Mouse (Mus musculus) Patski (cell line): ENCODE results near the gene Fam217a. TPM values are rescaled to one million over a fixed set of nuclear protein-coding genes. Genes with fewer than 3 reads are reported as not detected.
"Not testable (repeated sequence)": the region's sequence is repeated elsewhere in the genome, so short reads cannot be mapped to it uniquely, and the experiment has no call there.

ENCODE experiments used
- ATAC-seq: fragments of 100-300 bp; one replicate; pipeline ENCODE4 v1.8.0; 2021
- CTCF ChIA-PET: fragments of 350-600 bp; sonication (Branson Sonifier 250); formaldehyde crosslinking; loops from one replicate; lab custom pipeline; 2022; ENCODE audit warnings: inconsistent platforms; lab: Charles Lee
- POLR2A ChIA-PET: fragments of 350-600 bp; sonication (Branson Sonifier 250); formaldehyde crosslinking; loops from one replicate; lab custom pipeline; 2022; ENCODE audit warnings: antibody characterized with exemption, inconsistent platforms; lab: Charles Lee
- DNase-seq: peaks from one replicate; pipeline ENCODE4 v3.0.0-alpha.2; 2011; ENCODE audit warnings: low read depth, low spot score
- H3K27me3 ChIP-seq: fragments of 371-371 bp; one replicate; pipeline ENCODE4 v1.5.1; 2021
- CTCF ChIP-seq: fragments of 100-300 bp; IDR thresholded peaks from one replicate; pipeline ENCODE4 v1.5.1; 2021
- in situ Hi-C: fragments of 300-500 bp; cut with MboI; formaldehyde crosslinking; loops from 3 replicates; pipeline ENCODE4 v1.11.1; 2018; ENCODE audit warnings: low pct_unique_long_range_greater_than_20kb, mixed read lengths
- polyA plus RNA-seq: library from polyadenylated mRNA; unstranded; gene quantifications from one replicate; pipeline ENCODE4 v1.2.3, GENCODE M21; 2021

The Fam217a gene
- polyA plus RNA-seq, result not detected

DNA sequence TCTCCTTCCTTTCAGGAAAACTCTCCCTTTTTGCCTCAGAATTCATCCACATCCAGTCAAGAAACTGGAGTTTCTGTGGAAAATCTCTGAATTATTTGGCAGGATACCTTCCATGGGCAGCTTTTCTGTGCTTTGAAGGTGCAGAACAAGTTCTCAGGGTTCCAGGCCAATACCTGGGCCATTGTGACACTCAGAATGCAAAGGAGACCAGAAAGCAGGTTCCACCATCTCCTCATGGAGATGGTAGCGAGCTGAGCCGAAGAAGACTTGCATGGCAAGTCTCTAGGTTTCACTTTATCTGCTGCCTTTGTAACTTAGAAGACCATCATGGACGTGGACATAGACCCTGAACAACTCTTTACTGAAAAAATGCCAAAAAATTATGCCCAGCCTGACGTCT lies at the start of gene Fam217a, which contains the start of gene 4933417A18Rik:
Gene Fam217a, minus strand, starts transcription at position 101 of the 400 bp plus-strand sequence.
Gene 4933417A18Rik, plus strand, starts transcription at position 200 of the 400 bp plus-strand sequence.
- DNase-seq (no peak), ATAC-seq (no peak)
- CTCF ChIA-PET, result no interaction called here
- POLR2A ChIA-PET, result interaction anchor here (0.5 kb wide), 1 partner anchor 67 kb away, joined by 3 read pairs; no protein-coding TSS in a partner anchor
- peaks cover 21% of the 10 kb centered on the region for H3K27me3 ChIP-seq
- in situ Hi-C loops, result no loop called here
- no peak for TF ChIP-seq CTCF

GRCm38 (mm10) chr13:34973770-34974169 lies 49.7 kb upstream of the Fam217a start:
- TF ChIP-seq CTCF, result peak; percentile 32
- in situ Hi-C loops, result no loop called here
- DNase-seq (no peak), ATAC-seq (no peak)
- CTCF ChIA-PET, result interaction anchor here (0.7 to 2.8 kb wide), 18 partner anchors 9 to 97 kb away, joined by 3 to 19 read pairs (median 5); no protein-coding TSS in a partner anchor
- peaks cover 14% of the 10 kb centered on the region for H3K27me3 ChIP-seq
- POLR2A ChIA-PET, result interaction anchor here (1.6 kb wide), 1 partner anchor 9 kb away, joined by 4 read pairs; no protein-coding TSS in a partner anchor

GRCm38 (mm10) chr13:34973149-34973548 lies 49.0 kb upstream of the Fam217a start:
- CTCF ChIA-PET, result interaction anchor here (0.7 to 2.8 kb wide), 17 partner anchors 9 to 96 kb away, joined by 3 to 19 read pairs (median 5); no protein-coding TSS in a partner anchor
- DNase-seq (no peak), ATAC-seq (no peak)
- peak; percentile 83 for TF ChIP-seq CTCF
- in situ Hi-C loops, result no loop called here
- H3K27me3 ChIP-seq, result peaks cover 20% of the 10 kb centered on the region
- POLR2A ChIA-PET, result interaction anchor here (0.5 to 1.6 kb wide), 2 partner anchors 10 to 21 kb away, joined by 3 to 4 read pairs; no protein-coding TSS in a partner anchor

DNA sequence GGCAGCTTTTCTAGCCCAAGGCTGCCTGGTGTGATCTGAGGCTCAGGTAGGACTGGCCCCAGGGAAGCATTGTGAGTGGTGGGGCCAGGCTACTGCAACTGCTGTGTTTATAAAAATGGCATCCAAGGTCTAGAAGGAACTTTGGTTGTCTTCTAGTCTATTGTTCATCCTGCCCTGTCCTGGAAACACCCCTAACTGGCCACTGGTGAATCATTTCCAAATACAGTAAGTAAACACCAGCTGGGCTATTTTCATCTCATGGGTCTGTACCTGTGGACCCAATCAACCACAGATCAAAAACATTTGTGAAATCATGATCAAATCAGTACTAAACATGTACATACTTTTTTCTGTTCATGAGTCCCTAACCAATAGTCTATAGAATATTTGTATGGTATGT lies 48.3 kb upstream of the Fam217a start:
- ATAC-seq, in situ Hi-C loops, DNase-seq: not testable (repeated sequence)
- peaks cover 26% of the 10 kb centered on the region for H3K27me3 ChIP-seq
- ChIA-PET CTCF (interaction anchor here (1.2 to 2.8 kb wide), 11 partner anchors 10 to 83 kb away, joined by 3 to 19 read pairs (median 9); no protein-coding TSS in a partner anchor), POLR2A (interaction anchor here (1.6 kb wide), 1 partner anchor 10 kb away, joined by 4 read pairs; no protein-coding TSS in a partner anchor)

- POLR2A ChIA-PET, CTCF ChIA-PET, DNase-seq, in situ Hi-C loops, ATAC-seq: not testable (repeated sequence)
- peaks cover 25% of the 10 kb centered on the region for H3K27me3 ChIP-seq
Measured at GRCm38 (mm10) chr13:34965647-34966046, 41.5 kb upstream of the Fam217a start.

GRCm38 (mm10) chr13:34964866-34965265 lies 40.8 kb upstream of the Fam217a start:
- in situ Hi-C loops, result no loop called here
- no peak for TF ChIP-seq CTCF
- ChIA-PET POLR2A (no interaction called here), CTCF (no interaction called here)
- H3K27me3 ChIP-seq, result peaks cover 19% of the 10 kb centered on the region
- ATAC-seq, result no peak
- DNase-seq, result no peak

- TF ChIP-seq CTCF, result no peak
- CTCF ChIA-PET, result no interaction called here
- peaks cover 15% of the 10 kb centered on the region for H3K27me3 ChIP-seq
- no peak for DNase-seq
- ATAC-seq, result no peak
- POLR2A ChIA-PET, result no interaction called here
- in situ Hi-C loops, result no loop called here
Measured at GRCm38 (mm10) chr13:34964419-34964818, 40.3 kb upstream of the Fam217a start.

DNA sequence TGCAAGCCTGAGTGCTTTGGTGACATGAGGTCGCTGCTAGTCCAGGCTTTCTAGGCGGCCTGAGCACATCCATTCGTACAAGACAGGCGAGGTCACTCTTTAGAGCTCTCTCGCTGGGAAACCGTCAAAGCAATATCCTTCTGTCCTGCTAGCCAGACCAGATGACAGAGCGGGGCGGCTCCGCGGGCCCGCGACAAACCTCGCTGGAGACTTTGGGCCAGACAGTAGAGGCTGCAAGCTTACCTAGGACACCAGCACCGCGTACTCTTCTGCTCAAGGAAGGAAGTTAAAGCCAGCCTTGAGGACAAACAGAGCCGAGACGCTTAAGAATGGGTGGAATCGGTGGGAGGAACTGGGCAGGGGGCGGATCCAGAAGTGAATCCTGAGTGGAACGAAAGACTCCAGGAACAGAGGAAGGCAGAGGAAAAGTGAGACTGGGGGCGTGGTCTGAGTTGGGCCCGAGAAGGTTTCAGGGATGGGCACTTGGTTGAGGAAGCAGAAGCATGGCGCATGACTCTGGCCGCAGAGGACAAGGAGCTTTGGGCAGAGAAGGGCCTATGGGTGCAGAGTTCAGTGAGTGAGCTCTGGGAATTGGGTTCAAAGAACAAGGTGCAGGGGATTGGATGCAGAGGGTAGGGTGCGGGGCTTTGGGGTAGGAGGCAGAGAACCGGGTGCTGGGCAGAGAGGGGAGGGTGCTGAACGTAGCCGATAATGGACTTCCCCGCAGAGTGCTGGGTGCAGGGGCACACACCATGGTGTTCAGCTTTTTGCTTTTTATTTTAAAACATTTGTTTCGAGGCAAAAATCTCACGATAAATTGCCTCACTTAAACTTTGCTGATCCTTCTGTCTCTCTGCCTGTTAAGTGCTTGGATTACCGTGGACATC lies 39.6 kb upstream of the Fam217a start, which contains the start of gene Eci3:
Gene Eci3, minus strand, starts transcription at position 300 of the 887 bp plus-strand sequence.
- peaks cover 15% of the 10 kb centered on the region for H3K27me3 ChIP-seq
- DNase-seq (no peak), ATAC-seq (no peak)
- TF ChIP-seq CTCF, result no peak
- ChIA-PET CTCF (no interaction called here), POLR2A (interaction anchor here (0.5 kb wide), 1 partner anchor 1114 kb away, joined by 3 read pairs; no protein-coding TSS in a partner anchor)
- in situ Hi-C loops, result no loop called here

- peaks cover 2% of the 10 kb centered on the region for H3K27me3 ChIP-seq
- ATAC-seq (no peak), DNase-seq (no peak)
- in situ Hi-C loops, result no loop called here
- no peak for TF ChIP-seq CTCF
- POLR2A ChIA-PET, result no interaction called here
- CTCF ChIA-PET, result interaction anchor here (0.8 to 1.2 kb wide), 2 partner anchors 12 to 21 kb away, joined by 3 read pairs; no protein-coding TSS in a partner anchor
Measured at GRCm38 (mm10) chr13:34960996-34961770, 37.1 kb upstream of the Fam217a start.

DNA sequence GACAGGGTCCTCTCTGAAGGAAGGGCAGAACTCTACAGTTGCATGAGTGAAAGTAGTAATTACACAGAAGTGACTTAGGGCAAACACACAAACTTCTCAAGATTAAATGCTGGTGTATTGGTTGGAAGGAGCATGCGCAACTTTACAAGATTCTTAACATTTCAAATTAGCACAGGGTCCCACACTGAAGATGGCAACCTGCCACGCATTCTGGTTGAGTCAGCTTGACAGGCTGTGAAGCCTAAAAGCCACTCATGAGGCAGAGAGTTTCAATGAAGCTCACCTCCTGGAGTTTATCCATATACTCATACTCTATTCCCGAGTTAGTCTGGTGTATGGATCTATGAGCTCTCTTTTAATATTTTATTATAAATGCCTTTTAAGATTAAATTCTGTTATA lies 34.0 kb upstream of the Fam217a start:
- POLR2A ChIA-PET, CTCF ChIA-PET, ATAC-seq, H3K27me3 ChIP-seq, in situ Hi-C loops, DNase-seq: not testable (repeated sequence)
